Mouse (Mus musculus) adipocyte (in vitro differentiated cells): ENCODE measurements around the gene Wipi2.
A peak's percentile ranks its signal among the peaks of the same experiment; 100 is the strongest.

Source experiments
- DNase-seq: peaks from one replicate; pipeline ENCODE4 v3.0.0-alpha.2; 2016; ENCODE audit warnings: low spot score

Wipi2 gene

GRCm38 (mm10) chr5:142692971-142693737 lies 65.7 kb downstream of the Wipi2 start:
- DNase-seq = no peak

GRCm38 (mm10) chr5:142693738-142694430 lies 66.4 kb downstream of the Wipi2 start:
- no peak for DNase-seq

DNA sequence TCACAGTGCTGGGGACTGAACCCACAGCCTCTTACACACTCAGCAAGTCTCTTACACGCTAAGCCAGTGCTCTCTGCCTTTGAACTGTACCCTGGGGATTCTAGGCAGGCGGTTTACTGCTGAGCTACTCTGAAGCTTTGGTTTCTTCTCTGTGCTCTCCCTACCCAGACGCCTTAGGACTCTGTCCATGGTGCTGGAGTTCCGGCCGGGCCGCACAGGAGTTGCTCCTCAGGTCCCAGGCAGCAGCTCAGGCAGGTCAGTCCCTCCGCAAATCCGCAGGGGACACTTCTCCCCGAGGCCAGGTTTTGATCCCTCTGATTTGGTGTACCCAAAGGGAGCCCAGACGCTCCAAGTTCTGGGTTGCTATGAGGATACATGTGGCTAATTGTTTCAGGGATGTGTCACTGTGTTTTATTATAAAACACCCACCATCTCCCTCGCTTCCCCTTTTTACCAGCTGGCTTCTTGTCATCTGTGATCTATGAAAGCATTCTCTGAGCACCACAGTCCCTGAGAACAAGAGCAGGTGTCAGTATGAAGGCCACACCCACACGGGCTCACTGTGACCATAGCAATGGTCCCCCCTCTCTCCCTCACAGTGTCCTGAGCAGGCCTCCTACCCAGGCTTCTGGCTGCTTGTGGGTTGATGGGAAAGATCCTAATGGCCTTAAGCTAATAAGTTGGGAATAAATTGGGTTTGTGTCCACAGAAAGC lies 67.3 kb downstream of the Wipi2 start:
- DNase-seq = peak; percentile 68

- no peak for DNase-seq
These were observed 68.8 kb downstream of the Wipi2 start for GRCm38 (mm10) chr5:142696258-142696657.

DNA sequence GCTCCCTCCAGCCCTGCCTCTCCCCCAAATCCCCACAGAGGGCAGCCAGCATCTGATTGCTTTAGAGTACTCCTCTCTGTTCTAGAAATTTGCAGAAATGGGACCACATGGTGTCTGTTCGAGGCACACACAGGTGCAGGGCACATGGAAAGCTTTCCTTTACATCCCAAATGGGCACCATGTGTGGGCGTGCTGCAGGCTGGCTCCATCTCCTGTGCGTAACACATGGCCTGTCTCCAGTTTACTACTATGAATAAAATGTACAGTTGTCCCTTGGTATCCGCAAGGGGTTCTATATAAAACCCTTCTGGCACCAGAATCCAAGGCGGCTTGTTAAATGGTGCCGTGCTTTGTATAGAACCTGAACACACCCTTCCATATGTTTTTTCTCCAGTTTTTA lies 69.4 kb downstream of the Wipi2 start:
- DNase-seq = no peak

GRCm38 (mm10) chr5:142697742-142698141 lies 70.2 kb downstream of the Wipi2 start:
- no peak for DNase-seq

GRCm38 (mm10) chr5:142700842-142701589 lies 73.5 kb downstream of the Wipi2 start:
- DNase-seq = no peak

DNA sequence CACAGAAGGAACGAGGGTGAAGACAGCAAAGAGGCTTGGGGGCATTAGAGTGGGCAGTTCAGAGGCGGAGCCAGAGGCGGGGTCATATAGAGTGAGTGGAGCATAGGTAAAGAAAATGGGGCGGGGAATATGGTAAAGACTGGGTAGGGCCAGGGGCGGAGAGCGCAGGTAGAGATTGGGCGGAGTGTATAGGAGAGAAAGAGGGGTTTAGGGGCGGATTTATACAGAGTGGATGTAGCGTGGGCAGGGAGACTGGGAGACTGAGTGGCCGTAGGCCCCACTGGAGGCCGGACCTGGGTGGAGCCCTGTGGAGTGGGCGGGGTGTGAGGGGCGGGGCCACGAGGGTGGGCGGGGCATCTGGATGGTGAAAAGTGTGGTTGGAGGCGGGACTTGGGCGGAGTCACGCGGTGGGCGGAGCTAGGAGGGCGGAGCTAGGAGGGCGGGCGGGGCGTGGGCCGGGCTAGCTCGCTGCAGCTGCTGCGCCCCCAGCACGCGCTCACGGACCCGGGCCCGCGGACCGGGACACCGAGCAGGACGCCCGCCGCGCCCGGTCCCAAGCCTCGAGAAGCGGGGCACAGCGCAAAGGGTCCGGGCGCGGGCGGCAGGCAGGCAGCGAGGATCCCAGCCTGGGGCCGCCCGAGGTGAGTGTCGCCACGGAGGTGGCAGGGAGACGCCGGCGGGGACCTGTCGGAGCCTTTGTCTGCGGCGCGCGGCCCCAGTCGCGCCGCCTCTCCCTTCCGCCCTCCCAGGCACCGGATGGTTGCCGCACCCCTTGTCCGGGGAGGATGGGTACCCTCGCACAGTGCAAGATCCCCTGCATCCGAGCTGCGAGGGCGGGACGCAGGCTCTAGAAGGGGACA lies 74.4 kb downstream of the Wipi2 start:
- DNase-seq = no peak

DNA sequence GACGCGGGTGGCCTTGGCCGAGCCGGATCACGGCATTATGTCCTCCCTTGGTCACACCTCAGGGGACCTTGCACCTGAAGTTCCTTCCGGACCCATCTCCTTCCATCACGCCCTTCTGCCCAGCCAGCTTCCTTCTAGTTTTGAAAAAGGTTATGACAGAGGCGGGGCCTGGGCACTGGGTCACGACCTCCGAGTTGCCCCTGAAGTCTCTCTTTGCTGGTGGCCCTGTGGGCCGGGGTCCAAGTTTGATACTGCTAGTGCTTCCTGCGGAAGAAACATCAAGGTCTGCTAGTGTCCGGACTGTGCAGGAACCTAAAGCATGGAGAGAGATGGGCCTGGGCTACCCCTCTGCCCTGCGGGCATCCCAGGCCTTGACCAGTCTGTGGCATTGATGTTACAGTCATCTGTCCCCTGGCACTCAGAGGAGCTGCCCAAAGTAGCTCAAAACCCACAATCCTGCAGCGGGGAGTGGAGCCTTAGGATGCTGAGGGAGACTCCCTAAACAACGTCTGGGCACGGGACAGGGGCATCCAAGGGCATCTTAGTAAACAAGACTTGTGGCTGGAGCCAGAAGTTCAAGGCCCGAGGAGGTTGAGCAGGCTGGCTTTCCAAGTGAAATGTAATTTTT lies 75.1 kb downstream of the Wipi2 start:
- DNase-seq = no peak

GRCm38 (mm10) chr5:142703569-142703968 lies 76.1 kb downstream of the Wipi2 start:
- DNase-seq = no peak

- no peak for DNase-seq
These were observed 80.2 kb downstream of the Wipi2 start for GRCm38 (mm10) chr5:142707709-142708108.

DNA sequence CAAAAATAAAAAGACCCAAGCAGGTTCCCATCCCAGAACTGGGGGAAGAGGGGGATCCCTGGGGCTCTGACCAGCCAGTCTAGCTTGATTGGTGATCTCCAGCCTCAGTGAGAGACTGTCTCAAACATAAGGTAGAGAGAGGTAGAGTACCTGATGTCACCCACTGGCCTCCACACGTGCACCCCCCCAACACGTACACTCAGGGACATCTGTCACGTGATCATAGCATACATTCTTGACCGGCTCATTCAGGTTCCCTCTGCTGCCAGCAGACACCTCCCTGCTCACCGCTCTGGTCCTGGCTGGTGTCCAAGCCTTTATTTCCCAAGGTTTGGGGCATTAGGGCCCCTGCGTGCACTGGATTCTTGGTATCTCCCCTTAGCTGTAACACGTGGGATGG lies 81.9 kb downstream of the Wipi2 start:
- DNase-seq = no peak

- peak; percentile 43 for DNase-seq
These were observed 84.9 kb downstream of the Wipi2 start for GRCm38 (mm10) chr5:142712373-142712772.

- DNase-seq = no peak
These were observed 86.5 kb downstream of the Wipi2 start for GRCm38 (mm10) chr5:142713966-142714365.

DNA sequence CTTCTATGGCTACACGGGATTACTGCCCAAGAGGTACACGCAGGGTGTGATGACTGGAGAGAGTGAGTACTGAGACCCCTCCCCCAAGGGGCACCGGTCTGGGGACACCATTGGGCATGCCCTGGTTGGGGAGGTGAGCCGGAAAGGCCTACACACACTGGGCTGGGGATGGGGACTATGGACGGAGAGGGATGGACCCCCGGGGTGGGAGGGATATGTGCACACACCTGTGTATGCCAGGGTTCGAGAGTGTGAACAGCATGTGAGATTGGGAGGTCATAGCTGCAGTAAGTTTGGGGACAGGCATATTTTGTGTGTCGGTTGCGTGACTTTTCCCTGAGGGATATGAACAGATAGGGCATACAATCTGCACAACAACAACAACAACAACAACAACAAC lies 87.6 kb downstream of the Wipi2 start:
- DNase-seq = no peak

GRCm38 (mm10) chr5:142716056-142716455 lies 88.6 kb downstream of the Wipi2 start:
- DNase-seq = no peak

DNA sequence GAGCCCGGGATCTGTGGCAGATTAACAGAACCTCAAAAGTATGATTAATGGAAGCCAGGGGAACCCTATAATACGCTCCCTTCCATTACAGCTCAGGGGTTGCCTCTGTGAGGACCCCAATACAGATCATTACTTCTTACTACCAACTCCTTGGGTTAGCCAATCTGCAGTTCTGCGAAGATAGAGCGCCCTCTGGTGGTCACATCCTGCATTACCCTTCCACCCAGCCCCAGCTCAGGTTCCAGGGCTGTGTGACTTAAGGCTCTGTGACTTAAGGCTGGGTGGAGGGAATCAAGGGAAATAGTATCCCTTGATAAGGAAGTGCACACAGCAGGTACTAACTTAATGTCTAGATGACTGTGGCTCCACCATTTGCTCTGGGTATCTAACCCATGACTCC lies 90.5 kb downstream of the Wipi2 start:
- DNase-seq = peak; percentile 84

GRCm38 (mm10) chr5:142718486-142718885 lies 91.0 kb downstream of the Wipi2 start:
- DNase-seq = no peak

DNA sequence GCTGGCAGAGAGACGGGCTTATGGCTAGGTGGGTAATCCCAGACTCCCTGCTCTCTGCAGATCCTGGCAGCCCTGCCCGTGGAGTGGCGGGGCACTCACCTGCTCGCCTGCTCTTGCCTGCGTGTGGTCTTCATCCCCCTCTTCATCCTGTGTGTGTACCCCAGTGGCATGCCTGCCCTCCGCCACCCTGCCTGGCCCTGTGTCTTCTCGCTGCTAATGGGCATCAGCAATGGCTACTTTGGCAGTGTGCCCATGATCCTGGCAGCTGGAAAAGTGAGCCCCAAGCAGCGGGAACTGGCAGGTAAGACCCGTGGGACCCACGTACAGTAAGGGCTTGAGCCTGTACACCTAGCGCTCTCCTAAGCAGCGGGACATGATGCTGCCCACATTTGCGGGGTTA lies 92.4 kb downstream of the Wipi2 start:
- DNase-seq = no peak
